Mouse (Mus musculus): ENCODE measurements around the gene Ankrd49. TPM values are rescaled to one million over a fixed set of nuclear protein-coding genes. Genes with fewer than 3 reads are reported as not detected.

The Ankrd49 gene
- polyA plus RNA-seq, 1 experiment from 2014 or later = 20.7 TPM

DNA sequence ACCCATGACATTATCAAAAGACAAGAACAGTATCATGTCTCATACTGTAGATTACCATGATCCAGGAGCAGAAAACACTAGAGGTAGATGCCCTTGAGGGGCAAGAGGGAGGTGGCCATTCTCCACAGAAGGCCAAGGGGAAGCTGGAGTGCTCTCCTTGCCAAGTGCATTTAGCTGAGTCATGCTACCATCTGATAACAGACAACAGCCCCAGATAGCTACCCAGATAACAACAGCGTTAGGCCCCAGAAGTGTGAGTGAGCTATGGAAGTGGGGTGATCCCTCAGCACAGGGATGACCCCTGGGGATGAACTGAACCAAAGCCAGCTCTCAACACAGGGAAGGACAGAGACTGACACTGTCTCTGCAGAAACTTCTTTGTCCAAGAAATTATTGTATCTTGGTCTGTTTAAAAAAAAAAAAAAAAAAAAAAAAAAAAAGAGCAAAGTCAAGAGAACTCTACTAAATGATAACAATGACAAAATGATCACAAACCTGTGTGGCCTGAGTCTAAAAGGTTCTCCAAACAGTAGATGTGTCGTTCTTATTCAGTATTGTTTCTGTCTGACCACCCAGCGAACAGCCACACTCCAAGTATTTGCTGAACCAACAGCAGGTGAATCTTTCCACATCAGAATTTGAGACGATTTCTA lies 45.0 kb downstream of the Ankrd49 start:
- ATAC-seq (ENCODE audit: extremely low read depth, insufficient number of reproducible peaks, low FRiP score, low TSS enrichment) = no peak
- Histone ChIP-seq H3K9ac (no peak overlapping the region), H3K27ac (replicated peaks) (no peak overlapping the region), H3K27me3 (replicated peaks) (0 out of 2 replicates have a peak, but pooled peaks cover 11% of the 10 kb centered on the region), H3K4me2 (no peak overlapping the region), H3K4me1 (no peaks in the 10 kb centered on the region), H3K9me3 (no peaks in the 10 kb centered on the region), H3K36me3 (no peaks in the 10 kb centered on the region), H3K4me3 (no peak overlapping the region)
- WGBS = 74% methylated on average over 4 of the region's 4 CpGs

DNA sequence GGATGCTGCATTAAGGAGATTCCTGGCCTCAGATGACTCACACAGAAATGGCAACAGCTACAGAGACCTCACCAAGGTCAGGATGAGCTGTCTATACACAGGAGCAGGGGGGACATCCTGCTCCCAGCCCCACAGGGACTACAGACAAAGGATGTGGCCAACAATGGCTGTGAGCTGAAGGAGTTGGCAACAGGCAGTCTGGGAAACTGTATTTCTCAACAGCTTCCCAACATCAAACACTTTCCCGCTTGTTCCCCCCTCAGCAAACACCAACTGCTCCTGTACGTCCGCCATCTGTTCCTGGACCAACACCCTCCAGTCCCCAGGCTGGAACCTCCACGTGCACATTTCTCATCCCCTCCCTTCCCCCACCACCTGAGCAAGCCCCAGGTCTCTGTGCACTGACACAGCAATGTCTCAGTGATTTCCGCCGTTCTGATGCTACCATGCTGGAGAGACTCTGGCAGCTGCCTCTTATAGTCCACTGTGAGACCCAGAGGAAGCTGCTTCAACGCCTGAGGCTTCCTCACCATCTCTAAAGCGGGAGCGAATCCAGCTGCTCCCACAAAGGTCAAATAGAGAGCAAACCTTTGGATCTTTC lies 53.6 kb downstream of the Ankrd49 start:
- no peaks in the 10 kb centered on the region for H3K36me3 ChIP-seq
- 43% methylated on average over 9 of the region's 9 CpGs for WGBS
- 0 out of 2 replicates have a peak, but pooled peaks cover 6% of the 10 kb centered on the region for H3K27me3 ChIP-seq (replicated peaks)
- H3K4me1 ChIP-seq = 0 out of 2 replicates have a peak, but pooled peaks cover 3% of the 10 kb centered on the region
- no peak overlapping the region for H3K9ac ChIP-seq
- ATAC-seq (ENCODE audit: extremely low read depth, insufficient number of reproducible peaks, low FRiP score, low TSS enrichment) = no peak
- no peak overlapping the region for H3K4me3 ChIP-seq
- no peak overlapping the region for H3K4me2 ChIP-seq
- no peaks in the 10 kb centered on the region for H3K9me3 ChIP-seq
- H3K27ac ChIP-seq (replicated peaks) = no peak overlapping the region

Other genes starting within 250 kb of the Ankrd49 start
- 15.3 and 15.7 TPM in 2 replicates for gene Amotl1, start 139.8 kb downstream of the Ankrd49 start, polyA plus RNA-seq (2015; fragmentation: Nextera tagmentation; extraction: Ambion mirVana)
- gene Piwil4, start 44.1 kb downstream of the Ankrd49 start, polyA plus RNA-seq (2015; fragmentation: Nextera tagmentation; extraction: Ambion mirVana) = 0.06 and 0.09 TPM in 2 replicates
- 0.99 and 1.2 TPM in 2 replicates for gene Fut4, start 32.5 kb downstream of the Ankrd49 start, polyA plus RNA-seq (2015; fragmentation: Nextera tagmentation; extraction: Ambion mirVana)
- gene 1700012B09Rik, start 13.8 kb downstream of the Ankrd49 start, polyA plus RNA-seq (2015; fragmentation: Nextera tagmentation; extraction: Ambion mirVana) = not detected in 2 replicates
- 13.6 and 14.9 TPM in 2 replicates for gene Mre11a, start 202 bp downstream of the Ankrd49 start, polyA plus RNA-seq (2015; fragmentation: Nextera tagmentation; extraction: Ambion mirVana)
- gene Gpr83, start 75.4 kb upstream of the Ankrd49 start, polyA plus RNA-seq (2015; fragmentation: Nextera tagmentation; extraction: Ambion mirVana) = 0.27 TPM in 1 of 2 replicates, not detected in the other
- gene Izumo1r, start 119.1 kb upstream of the Ankrd49 start, polyA plus RNA-seq (2015; fragmentation: Nextera tagmentation; extraction: Ambion mirVana) = not detected in 2 replicates